Mouse (Mus musculus) megakaryocyte-erythroid progenitor cell, adult 5 weeks (primary cell): ENCODE measurements around the gene Clstn2. TPM values are rescaled to one million over a fixed set of nuclear protein-coding genes. Genes with fewer than 3 reads are reported as not detected.

Experiments
- polyA plus RNA-seq: library from polyadenylated mRNA; stranded (reverse); fragments of >175 nt; gene quantifications from 2 replicates; pipeline ENCODE4 v1.2.3, GENCODE M21; 2012

Clstn2 gene
- polyA plus RNA-seq = 0.01 TPM in 1 of 2 replicates, not detected in the other

GRCm38 (mm10) chr9:98032573-98033272 lies at the start of gene Clstn2:
Gene Clstn2, minus strand, starts transcription at chr9:98033181.

